In genomic region chr9:20645121-20645520, GRCm38 (mm10) we compare ENCODE assay signal across 7 mouse cellular contexts. TPM values are rescaled to one million over a fixed set of nuclear protein-coding genes. Genes with fewer than 3 reads are reported as not detected.
DNase-seq lines count a peak whose midpoint lies in the region; ATAC-seq and TF ChIP-seq lines count a peak whose summit lies in the region.

No protein-coding gene starts in this region.

- no peak for DNase-seq in neural tube, embryonic 11.5 days (ENCODE audit: low spot score)
- DNase-seq in neural tube, embryonic 10.5 days (ENCODE audit: extremely low spot score, low spot score): no peak
- DNase-seq in brain, embryonic 14.5 days (ENCODE audit: low read depth): peak; percentile 48
- no peak for DNase-seq in hindbrain, embryonic 11.5 days (ENCODE audit: low spot score)
- DNase-seq in lung, postnatal 14 days: peak; percentile 9
- no peak for DNase-seq in layer of hippocampus, postnatal 10 days (ENCODE audit: low spot score in 2 of 2)

- peak overlapping the region; percentile 97 for H3K4me2 ChIP-seq in neural tube, embryonic 11.5 days (ENCODE audit: low read depth)
- H3K4me2 ChIP-seq in hindbrain, embryonic 11.5 days (replicated peaks; ENCODE audit: low read depth, low read length): peak overlapping the region; percentile 97
- peak overlapping the region; percentile 88 for H3K4me2 ChIP-seq in stomach, embryonic 16.5 days (ENCODE audit: low read depth, low read length)

- no peaks in the 10 kb centered on the region for H3K27me3 ChIP-seq in neural tube, embryonic 11.5 days (ENCODE audit: control insufficient read depth, insufficient read depth, low read length)
- H3K27me3 ChIP-seq in hindbrain, embryonic 11.5 days (ENCODE audit: control insufficient read depth, insufficient read depth, low read length): no peaks in the 10 kb centered on the region
- H3K27me3 ChIP-seq in stomach, embryonic 16.5 days (ENCODE audit: control insufficient read depth, insufficient read depth, low read length): no peaks in the 10 kb centered on the region

- peaks cover 18% of the 10 kb centered on the region for H3K4me1 ChIP-seq in neural tube, embryonic 11.5 days (ENCODE audit: control insufficient read depth, insufficient read depth, low read length)
- peaks cover 2% of the 10 kb centered on the region; the same call in 1 of the 2 replicates for H3K4me1 ChIP-seq in hindbrain, embryonic 11.5 days (replicated peaks; ENCODE audit: control insufficient read depth, insufficient read depth, low read length)
- H3K4me1 ChIP-seq in stomach, embryonic 16.5 days (ENCODE audit: control insufficient read depth, insufficient read depth, low read length): peaks cover 16% of the 10 kb centered on the region

- no peaks in the 10 kb centered on the region for H3K9me3 ChIP-seq in neural tube, embryonic 11.5 days (ENCODE audit: control insufficient read depth, low read length)
- no peaks in the 10 kb centered on the region for H3K9me3 ChIP-seq in hindbrain, embryonic 11.5 days (ENCODE audit: control insufficient read depth, low read length)
- H3K9me3 ChIP-seq in stomach, embryonic 16.5 days (replicated peaks; ENCODE audit: control insufficient read depth, low read length): no peaks in the 10 kb centered on the region

- H3K27ac ChIP-seq in neural tube, embryonic 11.5 days (ENCODE audit: low read depth, low read length): no peak overlapping the region
- no peak overlapping the region for H3K27ac ChIP-seq in hindbrain, embryonic 11.5 days (ENCODE audit: low read depth, low read length)
- peak overlapping the region; percentile 98 for H3K27ac ChIP-seq in stomach, embryonic 16.5 days (ENCODE audit: low read length)

- 0 out of 2 replicates have a peak, but pooled peaks cover 2% of the 10 kb centered on the region for H3K36me3 ChIP-seq in neural tube, embryonic 11.5 days (ENCODE audit: control insufficient read depth, insufficient read depth, low read length)
- H3K36me3 ChIP-seq in hindbrain, embryonic 11.5 days (ENCODE audit: control insufficient read depth, insufficient read depth, low read length): no peaks in the 10 kb centered on the region
- no peaks in the 10 kb centered on the region; the same call in 1 of the 2 replicates for H3K36me3 ChIP-seq in stomach, embryonic 16.5 days (ENCODE audit: control insufficient read depth, insufficient read depth, low read length)

- 5% methylated on average over 17 of the region's 17 CpGs for WGBS in neural tube, embryonic 11.5 days
- 6% methylated on average over 17 of the region's 17 CpGs for WGBS in hindbrain, embryonic 11.5 days
- WGBS in stomach, embryonic 16.5 days: 3% methylated on average over 17 of the region's 17 CpGs

- ATAC-seq in neural tube, embryonic 11.5 days (ENCODE audit: insufficient read depth, low FRiP score, low TSS enrichment): no peak
- no peak for ATAC-seq in hindbrain, embryonic 11.5 days (ENCODE audit: low FRiP score)
- ATAC-seq in stomach, embryonic 16.5 days (ENCODE audit: insufficient read depth, low FRiP score): no peak

- no peak for TF ChIP-seq CTCF in brain, embryonic 14.5 days (IDR thresholded peaks at IDR 0.05; ENCODE audit: borderline replicate concordance, extremely low read depth, insufficient read depth, insufficient read length)

- peak overlapping the region; percentile 50 for H3K4me3 ChIP-seq in neural tube, embryonic 11.5 days (ENCODE audit: low read depth, low read length)
- peak overlapping the region; percentile 83 for H3K4me3 ChIP-seq in hindbrain, embryonic 11.5 days (ENCODE audit: low read depth, low read length)
- peak overlapping the region; percentile 93 for H3K4me3 ChIP-seq in stomach, embryonic 16.5 days (replicated peaks; ENCODE audit: low read length)

- peak overlapping the region; percentile 65 for H3K9ac ChIP-seq in neural tube, embryonic 11.5 days (ENCODE audit: low read length)
- peak overlapping the region; percentile 49 for H3K9ac ChIP-seq in hindbrain, embryonic 11.5 days (ENCODE audit: low read depth, low read length)
- peak overlapping the region; percentile 90 for H3K9ac ChIP-seq in stomach, embryonic 16.5 days (ENCODE audit: low read length)

- TF ChIP-seq POLR2A in brain, embryonic 14.5 days (IDR thresholded peaks at IDR 0.05; ENCODE audit: borderline replicate concordance, extremely low read depth, insufficient read depth, insufficient read length, poor library complexity, severe bottlenecking): no peak

RNA-seq across cellular contexts. Expression of gene Fbxl12, which starts 0.6 kb away (rescaled TPM):
- 15.3 and 15.8 TPM in 2 replicates for polyA plus RNA-seq in neural tube, embryonic 11.5 days (2014; fragmentation: Nextera tagmentation; extraction: Ambion mirVana)
- 34.7 and 40.0 TPM in 2 replicates for polyA plus RNA-seq in brain, embryonic 14.5 days (2012; rRNA removed)
- 12.6 and 14.3 TPM in 2 replicates for polyA plus RNA-seq in hindbrain, embryonic 11.5 days (2014; fragmentation: Nextera tagmentation; extraction: Ambion mirVana)
- polyA plus RNA-seq in stomach, embryonic 16.5 days (2015; fragmentation: Nextera tagmentation; extraction: Ambion mirVana): 15.5 and 17.8 TPM in 2 replicates
- 10 to 100 TPM; 18.5 to 23.8 TPM for total RNA-seq in layer of hippocampus, postnatal 10 days (2021)

RNA-seq across cellular contexts. Expression of gene Ubl5, which starts 2.4 kb away (rescaled TPM):
- polyA plus RNA-seq in neural tube, embryonic 11.5 days (2014; fragmentation: Nextera tagmentation; extraction: Ambion mirVana): 391 and 397 TPM in 2 replicates
- 360 and 463 TPM in 2 replicates for polyA plus RNA-seq in brain, embryonic 14.5 days (2012; rRNA removed)
- polyA plus RNA-seq in hindbrain, embryonic 11.5 days (2014; fragmentation: Nextera tagmentation; extraction: Ambion mirVana): 448 and 456 TPM in 2 replicates
- polyA plus RNA-seq in stomach, embryonic 16.5 days (2015; fragmentation: Nextera tagmentation; extraction: Ambion mirVana): 345 and 393 TPM in 2 replicates
- 100 to 1,000 TPM; 318 to 356 TPM for total RNA-seq in layer of hippocampus, postnatal 10 days (2021)

RNA-seq across cellular contexts. Expression of gene Pin1, which starts 6.8 kb away (rescaled TPM):
- 68.7 and 71.6 TPM in 2 replicates for polyA plus RNA-seq in neural tube, embryonic 11.5 days (2014; fragmentation: Nextera tagmentation; extraction: Ambion mirVana)
- polyA plus RNA-seq in brain, embryonic 14.5 days (2012; rRNA removed): 34.4 and 41.6 TPM in 2 replicates
- polyA plus RNA-seq in hindbrain, embryonic 11.5 days (2014; fragmentation: Nextera tagmentation; extraction: Ambion mirVana): 65.2 and 65.9 TPM in 2 replicates
- 40.7 and 41.6 TPM in 2 replicates for polyA plus RNA-seq in stomach, embryonic 16.5 days (2015; fragmentation: Nextera tagmentation; extraction: Ambion mirVana)
- 10 to 100 TPM; 31.7 to 32.6 TPM for total RNA-seq in layer of hippocampus, postnatal 10 days (2021)

Comparison
In these comparisons a context has a peak if more than half of its experiments do, and no peak if none do; other contexts are left out.
1. DNase-seq: peak in brain, embryonic 14.5 days (single experiment) and lung, postnatal 14 days (single experiment); none in neural tube, embryonic 11.5 days (single experiment), neural tube, embryonic 10.5 days (single experiment), hindbrain, embryonic 11.5 days (single experiment) and layer of hippocampus, postnatal 10 days (0 of 2).
2. Peak in every context shown above with its lines, with median percentiles within 50 percentile points of each other: H3K4me2 ChIP-seq, H3K4me3 ChIP-seq and H3K9ac ChIP-seq.